Mouse (Mus musculus) layer of hippocampus, adult 18-20 months (tissue): ENCODE results near the gene Ifrd2. TPM values are rescaled to one million over a fixed set of nuclear protein-coding genes. Genes with fewer than 3 reads are reported as not detected.

ENCODE experiments used
- DNase-seq, 2 experiments: peaks; one replicate each; pipeline ENCODE4 v3.0.0; 2022; ENCODE audit warnings: low spot score in 2 of 2
- total RNA-seq, 2 experiments: library from RNA; stranded (reverse); gene quantifications; 2 replicates each; pipeline ENCODE4 v1.2.3; 2021

Ifrd2 gene
- total RNA-seq, 2 experiments from 2014 or later, result 12.5 to 13.2 TPM

GRCm38 (mm10) chr9:107618778-107619545 lies 31.5 kb downstream of the Ifrd2 start:
- no peak for DNase-seq

GRCm38 (mm10) chr9:107619546-107619879 lies 32.1 kb downstream of the Ifrd2 start:
- DNase-seq, result no peak

- DNase-seq, result no peak
These were observed 33.5 kb downstream of the Ifrd2 start for GRCm38 (mm10) chr9:107620954-107621353.

GRCm38 (mm10) chr9:107624539-107624938 lies 37.1 kb downstream of the Ifrd2 start:
- DNase-seq, result no peak

- no peak for DNase-seq
These were observed 37.5 kb downstream of the Ifrd2 start for GRCm38 (mm10) chr9:107624951-107625350.

GRCm38 (mm10) chr9:107625351-107626128 lies 38.1 kb downstream of the Ifrd2 start:
- no peak for DNase-seq

DNA sequence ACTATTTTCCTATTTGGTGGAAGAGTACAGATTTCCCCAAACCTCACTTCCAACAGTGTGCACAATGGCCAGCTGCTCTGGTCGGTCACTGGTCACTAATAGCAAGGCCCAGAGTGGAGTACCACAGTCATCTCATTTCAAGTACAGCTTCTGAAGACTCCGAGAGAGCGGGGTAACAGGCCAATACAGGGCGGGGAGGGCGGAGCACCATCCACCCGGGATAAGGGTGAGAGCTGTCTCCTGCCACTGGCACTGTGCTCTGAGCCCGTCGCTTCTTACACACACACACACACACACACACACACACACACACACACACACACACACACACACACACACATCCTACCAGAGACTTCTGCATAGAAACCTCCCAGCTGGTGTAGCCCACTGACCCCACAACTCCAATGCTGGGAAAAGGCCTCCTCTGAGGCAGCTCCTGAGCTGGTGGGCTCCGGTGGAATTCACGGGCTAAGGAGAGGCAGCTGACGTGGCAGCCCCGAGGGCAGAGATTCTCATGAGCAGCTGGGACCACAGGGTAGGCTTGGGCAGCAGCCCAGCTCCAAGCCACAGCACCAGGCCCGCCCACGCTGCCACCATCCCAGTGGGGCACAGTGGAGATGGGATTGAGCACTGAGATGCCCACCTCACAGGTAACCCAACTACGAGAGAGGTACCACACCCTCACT lies 38.9 kb downstream of the Ifrd2 start:
- no peak for DNase-seq

- peak; percentile 61 to 83 for DNase-seq
These were observed 39.4 kb downstream of the Ifrd2 start for GRCm38 (mm10) chr9:107626844-107627277.

DNA sequence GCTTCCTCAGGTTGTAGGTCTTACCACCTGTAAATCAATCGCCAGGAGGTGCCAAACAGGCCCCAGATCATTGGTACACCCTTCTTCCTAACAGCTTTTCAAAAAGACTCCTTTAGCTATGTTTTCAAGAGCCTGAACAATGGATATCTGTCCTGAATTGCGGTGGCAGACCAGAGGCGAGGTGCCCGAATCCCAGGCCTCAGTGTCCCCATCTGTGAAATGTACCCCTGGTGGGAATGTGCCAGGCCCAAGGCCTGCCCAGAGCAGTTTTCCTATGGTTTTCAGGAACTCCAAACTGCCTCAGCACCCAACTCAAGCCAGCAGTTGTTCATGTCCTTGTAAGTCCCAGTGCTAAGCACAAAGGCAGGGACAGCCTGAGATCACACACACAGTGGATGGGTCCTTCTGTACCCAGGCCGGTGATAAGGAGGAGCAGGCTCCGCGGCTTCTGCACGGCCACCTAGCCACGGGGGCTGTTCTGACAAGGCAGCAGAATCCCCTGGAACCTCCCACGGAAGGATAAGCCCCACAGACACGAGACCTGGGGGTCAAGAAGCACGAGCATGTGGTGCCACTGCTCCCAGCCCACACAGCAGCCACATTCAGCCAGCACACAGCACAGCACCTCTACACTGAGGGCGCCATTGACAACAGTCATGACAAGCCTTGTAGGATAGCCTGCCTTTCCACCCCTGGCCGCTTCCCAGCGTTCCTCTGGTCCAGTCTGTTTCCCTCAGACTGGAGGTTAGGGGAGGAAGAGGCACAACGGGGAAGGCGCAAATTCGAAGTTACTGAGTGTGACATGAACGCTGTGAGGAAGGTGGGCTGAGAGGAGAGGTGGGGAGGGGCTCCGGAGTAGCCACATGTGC lies 40.2 kb downstream of the Ifrd2 start:
- DNase-seq, result no peak

DNA sequence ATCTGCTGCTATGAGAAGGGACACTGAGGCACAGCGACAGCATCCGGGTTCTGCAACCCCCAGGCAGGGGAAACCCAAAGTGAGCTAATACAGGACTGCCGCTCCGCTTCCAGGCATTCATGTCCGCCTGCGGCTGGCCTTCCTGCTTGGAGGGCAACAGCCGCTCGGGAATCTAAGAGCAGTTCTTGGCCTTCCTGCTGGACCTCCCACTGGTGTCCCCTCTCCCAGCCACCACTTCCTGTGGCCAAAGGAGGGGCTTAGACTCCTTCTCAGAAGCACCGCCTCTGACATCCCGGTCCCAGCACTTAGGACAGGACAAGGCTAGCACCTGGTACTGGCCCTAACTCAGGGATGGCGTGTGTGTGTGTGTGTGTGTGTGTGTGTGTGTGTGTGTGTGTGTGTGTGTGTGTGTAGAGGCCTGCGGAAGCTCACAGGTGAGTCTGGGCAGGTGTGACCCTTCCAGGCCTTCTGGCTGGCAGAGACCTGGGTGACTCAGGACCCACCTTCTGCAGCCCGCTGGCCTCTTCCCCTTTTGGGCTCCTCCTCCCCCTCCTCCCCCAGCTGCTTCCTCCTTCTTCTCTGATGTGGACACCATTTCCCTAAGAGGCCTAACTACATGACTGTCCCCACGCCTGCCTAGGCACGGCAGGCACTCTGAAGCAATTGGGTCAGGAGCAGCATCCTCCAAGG lies 41.4 kb downstream of the Ifrd2 start:
- no peak for DNase-seq

- DNase-seq, result no peak
These were observed 41.9 kb downstream of the Ifrd2 start for GRCm38 (mm10) chr9:107629411-107629730.

DNA sequence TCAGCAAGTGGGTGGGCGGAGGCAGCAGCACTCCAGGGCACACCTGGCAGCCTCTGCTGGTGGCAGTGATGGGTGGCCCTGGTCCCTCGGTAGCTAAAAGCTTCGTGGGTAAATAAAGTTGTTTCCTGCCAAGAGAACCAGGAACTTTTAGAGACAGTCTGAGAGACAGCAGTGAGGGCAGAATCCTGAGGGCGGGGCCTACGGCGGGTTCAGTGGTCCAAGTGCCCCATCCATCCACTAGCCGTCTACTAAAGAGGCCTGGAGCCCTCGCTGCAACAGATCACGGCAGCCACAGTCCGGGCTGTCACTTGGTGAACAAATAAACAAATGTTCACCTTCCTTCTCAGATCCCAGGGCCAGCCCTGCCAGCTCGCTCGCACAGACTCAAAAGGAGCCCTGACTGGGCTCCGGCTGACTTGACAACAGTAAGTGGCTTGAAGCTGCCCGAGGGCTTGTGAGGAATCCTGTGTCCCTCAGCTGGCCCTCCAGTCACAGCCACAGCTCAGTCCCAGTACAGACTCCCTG lies 42.5 kb downstream of the Ifrd2 start:
- no peak for DNase-seq

DNA sequence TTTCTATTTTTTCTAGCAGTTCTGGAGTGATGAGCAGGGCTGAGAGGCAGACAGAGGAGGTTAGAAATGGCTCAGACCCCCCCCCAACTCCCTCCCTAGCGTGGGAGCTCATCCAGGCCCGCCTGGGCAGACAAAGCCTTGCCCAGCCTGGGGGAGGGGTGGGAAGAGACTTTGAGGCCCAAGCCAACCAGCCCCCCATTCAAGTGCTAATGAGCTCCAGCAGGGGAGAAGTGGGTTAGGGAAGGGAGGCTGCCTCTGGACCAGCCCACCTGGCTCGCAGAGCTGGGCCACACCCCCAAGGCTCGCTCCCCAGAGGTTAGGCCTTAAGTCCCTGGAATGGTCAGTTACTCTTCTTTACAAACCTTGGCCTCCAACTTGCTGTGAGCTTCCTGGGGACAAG lies 43.1 kb downstream of the Ifrd2 start:
- DNase-seq, result peak in 1 of 2 experiments; percentile 51

DNA sequence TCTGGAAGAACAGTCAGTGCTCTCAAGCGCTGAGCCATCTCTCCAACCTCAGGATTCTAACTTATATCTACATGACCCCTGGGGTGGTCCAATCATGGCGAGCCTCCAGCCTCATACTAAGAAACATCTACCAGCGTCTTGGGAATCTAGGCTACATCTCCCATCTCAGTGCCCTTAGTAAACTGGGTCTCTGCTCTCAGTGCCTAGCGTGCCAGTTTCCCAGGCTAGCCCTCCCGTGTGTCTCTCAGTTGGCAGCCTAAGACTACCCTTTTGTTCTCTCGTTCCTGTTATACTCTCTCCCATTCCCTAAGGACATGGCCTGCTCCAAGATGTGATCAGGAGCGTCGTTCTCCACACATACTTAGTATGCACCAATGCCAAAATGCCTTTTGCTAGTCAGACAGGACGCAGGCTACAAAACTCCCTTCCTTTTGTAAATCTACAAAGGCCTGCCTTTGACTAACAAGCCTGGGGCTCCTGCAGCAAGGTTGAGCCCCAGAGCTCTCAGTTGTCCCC lies 43.9 kb downstream of the Ifrd2 start:
- DNase-seq, result no peak

DNA sequence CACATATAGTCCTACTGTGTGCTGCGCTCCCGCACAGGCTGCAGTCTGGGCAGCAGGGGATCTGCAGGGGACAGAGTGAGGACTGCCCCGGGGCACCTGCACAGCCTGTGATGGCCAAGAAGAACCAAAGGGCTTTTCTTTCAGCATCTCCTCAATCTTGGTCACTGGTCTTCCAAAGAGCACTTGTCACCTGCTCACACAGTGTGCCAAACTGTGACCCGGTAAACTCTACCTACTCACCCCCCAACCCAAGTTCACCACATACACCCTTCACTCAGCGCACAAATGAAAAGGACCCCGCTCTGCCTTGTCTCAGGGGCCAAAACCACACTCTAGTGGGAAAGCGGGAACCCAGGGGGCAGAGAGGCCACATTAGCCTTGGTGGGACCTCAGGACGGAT lies 44.4 kb downstream of the Ifrd2 start:
- DNase-seq, result no peak

DNA sequence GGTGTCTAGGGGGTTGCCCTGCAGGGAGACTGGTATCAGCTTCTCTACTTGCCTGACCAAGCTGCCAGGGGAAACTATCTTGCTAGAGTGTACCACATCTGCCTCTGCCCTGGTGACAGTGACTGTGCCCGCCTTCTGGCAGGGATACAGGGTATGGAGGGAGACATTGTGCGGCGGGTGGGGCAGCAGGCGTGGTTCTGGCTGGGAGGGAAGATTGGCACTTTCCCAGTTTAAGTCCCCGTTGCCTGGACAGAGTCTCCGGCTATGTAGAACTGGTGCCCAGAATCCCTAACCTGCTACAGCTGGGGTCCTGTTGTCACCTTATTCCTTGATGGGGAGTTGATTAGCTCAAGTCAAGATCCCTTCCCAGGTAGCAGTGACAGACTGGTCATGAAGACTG lies 45.0 kb downstream of the Ifrd2 start:
- no peak for DNase-seq

- peak; percentile 76 to 80 for DNase-seq
These were observed 45.7 kb downstream of the Ifrd2 start for GRCm38 (mm10) chr9:107633091-107633660.

DNA sequence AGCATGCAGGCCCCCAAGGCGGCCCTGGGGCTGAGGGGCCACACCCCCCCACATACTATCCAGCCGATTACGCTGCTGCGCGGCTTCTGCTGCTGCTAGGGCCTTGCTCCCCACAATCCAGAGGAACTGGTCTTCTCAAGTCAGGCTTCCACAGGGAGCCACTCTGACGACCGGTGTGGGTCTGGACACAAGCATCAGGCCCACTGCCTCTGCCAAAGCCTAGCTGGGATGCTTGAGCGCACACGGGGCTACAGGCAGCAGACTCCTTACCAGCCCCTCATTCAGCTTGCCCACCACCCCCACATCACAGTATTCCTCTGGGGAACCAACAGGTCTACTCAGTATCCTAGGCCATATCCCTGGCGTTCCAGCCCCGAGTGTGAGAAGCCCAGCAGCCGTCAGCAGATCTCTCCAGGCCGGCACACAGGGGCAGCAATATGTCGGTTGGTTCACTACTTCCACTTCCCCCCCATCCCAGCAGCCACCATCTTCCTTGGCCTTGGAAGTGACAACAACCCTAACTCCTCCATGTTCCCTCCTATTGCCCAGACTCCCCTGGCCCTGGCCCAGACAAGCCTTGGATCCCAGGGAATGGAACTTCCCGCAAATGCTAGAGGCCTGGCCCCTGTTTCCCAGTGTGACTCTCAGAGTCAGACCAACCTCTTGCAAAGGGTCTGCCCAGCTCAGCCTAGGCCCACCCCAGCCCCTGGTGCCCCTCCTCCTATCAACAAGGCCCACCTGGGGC lies 46.4 kb downstream of the Ifrd2 start:
- no peak for DNase-seq
